Mouse (Mus musculus) embryonic fibroblast, embryonic 13.5 days (primary cell): ENCODE measurements around the gene Phactr1. TPM values are rescaled to one million over a fixed set of nuclear protein-coding genes. Genes with fewer than 3 reads are reported as not detected.

Experiments
- H3K27ac ChIP-seq: 2 replicates; pipeline ENCODE4 v1.5.1; 2012; ENCODE audit warnings: low read length, control low read depth, inconsistent platforms; ENCODE audit not compliant: insufficient read depth
- H3K4me1 ChIP-seq: 2 replicates; pipeline ENCODE4 v1.6.1; 2011; ENCODE audit warnings: low read length; ENCODE audit not compliant: control insufficient read depth, insufficient read depth
- H3K4me3 ChIP-seq: 2 replicates; pipeline ENCODE4 v1.5.1; 2011; ENCODE audit warnings: mild to moderate bottlenecking, control low read depth, low read length; ENCODE audit not compliant: insufficient read depth
- CTCF ChIP-seq: IDR thresholded peaks from 2 replicates; pipeline ENCODE4 v1.5.1; 2011; ENCODE audit warnings: mild to moderate bottlenecking, control low read depth, low read length, moderate library complexity, borderline replicate concordance; ENCODE audit not compliant: insufficient read depth
- POLR2A ChIP-seq: IDR thresholded peaks from 2 replicates; pipeline ENCODE4 v1.6.1; 2011; ENCODE audit warnings: low read depth, mild to moderate bottlenecking, control low read depth, low read length, moderate library complexity
- polyA plus RNA-seq: library from polyadenylated mRNA; stranded (reverse); fragments of >200 nt; gene quantifications from 2 replicates; pipeline ENCODE4 v1.2.4, GENCODE M21; 2011; ENCODE audit warnings: low read depth; ENCODE audit not compliant: missing spikeins, insufficient read length

The Phactr1 gene
- polyA plus RNA-seq, 1 experiment: 9.5 TPM

DNA sequence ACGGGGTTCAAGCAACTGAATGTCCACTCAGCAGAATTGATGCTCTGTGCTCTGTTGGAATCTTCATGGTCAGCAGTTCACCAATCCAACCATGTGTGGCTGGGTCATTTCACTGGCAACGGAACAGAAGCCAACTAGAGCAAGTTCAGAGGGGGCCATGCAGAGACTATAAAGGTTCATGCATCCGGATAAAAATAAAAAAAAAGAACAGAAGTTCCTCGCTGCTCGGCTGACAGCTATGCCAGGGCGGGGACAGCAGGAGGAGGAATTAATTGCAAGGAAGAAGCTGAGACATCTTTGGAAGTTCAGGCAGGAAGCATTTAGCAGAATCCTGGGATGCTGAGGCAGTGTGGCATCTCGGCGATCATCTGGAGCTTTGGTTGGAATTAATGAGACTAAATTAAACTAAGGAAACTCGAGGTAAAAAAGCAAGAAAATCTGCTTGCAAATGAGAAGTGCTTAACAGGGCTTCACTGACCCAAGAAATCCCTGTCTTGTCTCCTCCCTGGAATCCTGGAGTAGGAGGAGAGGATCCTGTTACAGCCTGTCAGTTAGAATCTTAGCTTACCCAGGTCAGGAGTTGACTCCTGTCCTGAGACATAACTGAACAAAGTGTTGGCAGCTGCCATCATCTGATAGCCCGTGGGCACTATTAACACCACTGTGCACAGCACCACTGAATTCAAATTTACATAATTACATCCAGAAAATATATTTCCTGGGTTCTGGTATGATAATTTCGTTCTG lies 77.4 kb downstream of the Phactr1 start:
- H3K27ac ChIP-seq: no peak overlapping the region
- no peaks in the 10 kb centered on the region for H3K4me1 ChIP-seq
- TF ChIP-seq POLR2A (no peak), CTCF (no peak)
- H3K4me3 ChIP-seq: no peak overlapping the region

- H3K4me3 ChIP-seq: no peak overlapping the region
- TF ChIP-seq CTCF (no peak), POLR2A (no peak)
- H3K27ac ChIP-seq: no peak overlapping the region
- H3K4me1 ChIP-seq: no peaks in the 10 kb centered on the region
These were observed 78.7 kb downstream of the Phactr1 start for GRCm38 (mm10) chr13:42759170-42759569.

- TF ChIP-seq CTCF: no peak
- TF ChIP-seq POLR2A: no peak
- H3K27ac ChIP-seq: no peak overlapping the region
- no peak overlapping the region for H3K4me3 ChIP-seq
- H3K4me1 ChIP-seq: no peaks in the 10 kb centered on the region
These were observed 80.6 kb downstream of the Phactr1 start for GRCm38 (mm10) chr13:42760907-42761544.

DNA sequence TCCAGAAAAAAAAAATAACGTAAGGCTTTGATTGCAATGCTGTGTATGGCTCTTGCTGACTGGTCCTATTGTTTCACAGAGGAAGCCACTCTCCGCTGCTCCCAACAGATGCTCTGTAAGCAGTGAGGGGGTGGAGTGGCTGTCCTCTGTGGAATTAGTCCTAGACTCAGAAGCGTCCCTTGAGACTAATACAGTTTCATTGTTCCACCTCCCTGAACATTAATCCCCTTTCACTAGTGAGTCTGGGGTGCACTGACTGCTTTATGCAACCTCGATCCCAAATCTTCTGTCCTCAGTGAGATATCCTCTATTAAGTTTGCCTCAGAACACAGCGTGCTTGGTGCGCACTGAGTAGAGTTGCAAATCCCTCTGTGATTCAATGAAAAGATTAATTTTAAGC lies 91.9 kb downstream of the Phactr1 start:
- H3K27ac ChIP-seq: no peak overlapping the region
- no peak for TF ChIP-seq POLR2A
- TF ChIP-seq CTCF: no peak
- no peaks in the 10 kb centered on the region for H3K4me1 ChIP-seq
- H3K4me3 ChIP-seq: no peak overlapping the region

DNA sequence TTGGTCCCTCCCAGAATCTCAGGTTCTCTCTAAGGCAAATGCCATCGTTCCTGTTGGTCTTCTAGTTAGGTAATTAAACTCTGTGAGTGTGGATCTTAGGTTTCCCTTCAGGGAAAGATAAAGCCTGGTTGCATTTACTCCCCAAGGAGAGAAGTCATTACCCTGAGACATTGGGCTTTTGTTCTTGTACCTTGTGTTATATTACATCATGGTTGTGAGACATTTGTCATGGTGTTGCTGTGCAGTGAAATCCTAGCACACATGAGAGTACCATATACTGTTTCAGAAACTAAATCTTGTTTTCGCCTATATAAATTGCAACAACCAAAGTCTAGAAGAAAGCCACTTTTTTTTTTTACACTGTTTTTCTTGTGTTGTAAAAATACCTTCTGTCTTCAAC lies 93.6 kb downstream of the Phactr1 start:
- H3K4me1 ChIP-seq: no peaks in the 10 kb centered on the region
- TF ChIP-seq POLR2A (no peak), CTCF (no peak)

DNA sequence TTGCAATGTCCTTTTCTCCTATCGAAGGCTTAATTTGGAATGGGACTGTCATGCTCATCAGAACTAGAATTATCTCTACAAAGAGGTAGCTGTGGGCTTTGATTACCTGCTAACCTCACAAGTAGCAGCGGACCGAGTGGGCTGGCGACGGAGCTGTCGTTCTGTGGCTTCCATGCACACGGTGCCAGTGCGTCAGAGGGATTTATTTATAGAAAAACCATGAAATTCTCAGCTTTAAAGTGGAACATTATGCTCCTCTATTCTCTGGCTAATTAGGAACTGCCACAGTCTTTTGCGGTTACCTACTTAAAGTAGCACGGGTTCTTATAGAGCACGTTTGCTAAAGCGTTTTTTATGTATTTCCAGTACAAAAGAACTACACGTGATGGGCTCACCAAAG lies 101.7 kb downstream of the Phactr1 start:
- no peak for TF ChIP-seq CTCF
- TF ChIP-seq POLR2A: no peak
- Histone ChIP-seq H3K4me3 (no peak overlapping the region), H3K27ac (no peak overlapping the region), H3K4me1 (no peaks in the 10 kb centered on the region)

More for the DNA sequence above, 93.6 kb downstream of the Phactr1 start:
- Histone ChIP-seq H3K4me3 (no peak overlapping the region), H3K27ac (no peak overlapping the region)

- no peak overlapping the region for H3K27ac ChIP-seq
- H3K4me3 ChIP-seq: no peak overlapping the region
- no peak for TF ChIP-seq CTCF
- TF ChIP-seq POLR2A: no peak
- no peaks in the 10 kb centered on the region for H3K4me1 ChIP-seq
These were observed 108.8 kb downstream of the Phactr1 start for GRCm38 (mm10) chr13:42789221-42789620.

GRCm38 (mm10) chr13:42792279-42792678 lies 111.9 kb downstream of the Phactr1 start:
- Histone ChIP-seq H3K4me1 (no peaks in the 10 kb centered on the region), H3K4me3 (no peak overlapping the region)
- TF ChIP-seq CTCF: no peak

DNA sequence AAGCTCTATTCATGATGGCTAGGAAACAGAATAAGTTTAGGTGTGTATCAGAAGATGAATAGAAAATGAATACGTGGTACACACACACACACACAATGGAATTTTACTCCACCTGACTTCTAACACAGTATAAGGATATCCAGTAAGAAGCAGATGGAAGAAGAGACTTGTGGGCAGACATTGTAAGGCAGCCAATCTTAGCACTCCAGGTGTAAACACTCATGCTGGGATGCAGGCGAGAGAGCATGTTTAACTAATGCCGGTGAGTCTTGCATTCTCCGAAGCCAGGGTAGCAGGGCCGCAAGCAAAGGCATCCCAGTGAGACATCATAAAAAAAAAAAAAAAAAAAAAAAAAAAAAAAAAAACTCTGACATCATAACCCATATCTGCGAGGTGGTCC lies 120.1 kb downstream of the Phactr1 start:
- Histone ChIP-seq H3K4me1 (no peaks in the 10 kb centered on the region), H3K4me3 (no peak overlapping the region), H3K27ac (no peak overlapping the region)
- TF ChIP-seq POLR2A (no peak), CTCF (no peak)

More at GRCm38 (mm10) chr13:42792279-42792678, 111.9 kb downstream of the Phactr1 start:
- H3K27ac ChIP-seq: no peak overlapping the region

- Histone ChIP-seq H3K27ac (no peak overlapping the region), H3K4me3 (no peak overlapping the region), H3K4me1 (no peaks in the 10 kb centered on the region)
- TF ChIP-seq POLR2A (no peak), CTCF (no peak)
These were observed 123.9 kb downstream of the Phactr1 start for GRCm38 (mm10) chr13:42804314-42804713.
